Mouse (Mus musculus) stomach, embryonic 15.5 days (tissue): ENCODE measurements around the gene Prss8. TPM values are rescaled to one million over a fixed set of nuclear protein-coding genes. Genes with fewer than 3 reads are reported as not detected.

ENCODE experiments used
- ATAC-seq: fragments of 200-750 bp; cut with Nextera tagmentation; 2 replicates; pipeline ENCODE4 v1.8.0; 2017; ENCODE audit warnings: low read depth, moderate number of reproducible peaks, moderate TSS enrichment; ENCODE audit not compliant: insufficient read depth, low FRiP score
- H3K27ac ChIP-seq: fragments of 300-500 bp; sonication (generic); 2 replicates; pipeline ENCODE4 v1.5.1; 2015; ENCODE audit warnings: mild to moderate bottlenecking, inconsistent platforms
- H3K27me3 ChIP-seq: fragments of 300-500 bp; sonication (generic); replicated peaks from 2 replicates; pipeline ENCODE4 v1.6.1; 2015; ENCODE audit warnings: inconsistent platforms
- H3K36me3 ChIP-seq: fragments of 300-500 bp; sonication (generic); 2 replicates; pipeline ENCODE4 v1.6.1; 2015; ENCODE audit warnings: inconsistent platforms
- H3K4me1 ChIP-seq: fragments of 300-500 bp; sonication (generic); 2 replicates; pipeline ENCODE4 v1.6.1; 2015; ENCODE audit warnings: inconsistent platforms
- H3K4me2 ChIP-seq: fragments of 300-500 bp; sonication (generic); 2 replicates; pipeline ENCODE4 v1.6.1; 2015; ENCODE audit warnings: mild to moderate bottlenecking, inconsistent platforms
- H3K4me3 ChIP-seq: fragments of 300-500 bp; sonication (generic); replicated peaks from 2 replicates; pipeline ENCODE4 v1.5.1; 2015; ENCODE audit warnings: inconsistent platforms
- H3K9ac ChIP-seq: fragments of 300-500 bp; sonication (generic); 2 replicates; pipeline ENCODE4 v1.6.1; 2015; ENCODE audit warnings: inconsistent platforms
- H3K9me3 ChIP-seq: fragments of 300-500 bp; sonication (generic); 2 replicates; pipeline ENCODE4 v1.6.1; 2016; ENCODE audit warnings: inconsistent platforms
- WGBS: fragments of 180-500 bp; shearing (Covaris S2); methylation state at CpG from one replicate; pipeline ENCODE4 v1.1.7; 2015; 5-methylcytosine and 5-hydroxymethylcytosine counted together
- polyA plus RNA-seq: library from polyadenylated mRNA; unstranded; fragments of >200 nt; fragmentation: Nextera tagmentation; extraction: Ambion mirVana; gene quantifications from 2 replicates; pipeline ENCODE4 v1.2.1, GENCODE M21; 2015

Gene Prss8
- polyA plus RNA-seq, 1 experiment from 2014 or later: 61.2 TPM

- Histone ChIP-seq H3K27me3 (no peaks in the 10 kb centered on the region), H3K4me1 (peaks cover 23% of the 10 kb centered on the region), H3K4me3 (no peak overlapping the region), H3K27ac (peak overlapping the region; percentile 93), H3K9me3 (no peaks in the 10 kb centered on the region), H3K36me3 (peaks cover 8% of the 10 kb centered on the region; the same call in 1 of the 2 replicates), H3K4me2 (peak overlapping the region; percentile 20), H3K9ac (no peak overlapping the region)
- 73% methylated on average over 8 of the region's 8 CpGs for WGBS
- no peak for ATAC-seq
Measured at GRCm38 (mm10) chr7:127926066-127926465, 3.8 kb downstream of the Prss8 start.

GRCm38 (mm10) chr7:127925252-127925651 lies 4.7 kb downstream of the Prss8 start:
- H3K4me3 ChIP-seq: no peak overlapping the region
- 66% methylated on average over 5 of the region's 5 CpGs for WGBS
- ATAC-seq: peak; percentile 76
- peaks cover 8% of the 10 kb centered on the region; the same call in 1 of the 2 replicates for H3K36me3 ChIP-seq
- no peak overlapping the region for H3K4me2 ChIP-seq
- H3K9ac ChIP-seq: no peak overlapping the region
- peak overlapping the region; percentile 93 for H3K27ac ChIP-seq
- peaks cover 22% of the 10 kb centered on the region for H3K4me1 ChIP-seq
- no peaks in the 10 kb centered on the region for H3K9me3 ChIP-seq
- no peaks in the 10 kb centered on the region for H3K27me3 ChIP-seq

GRCm38 (mm10) chr7:127923714-127924113 lies 6.2 kb downstream of the Prss8 start:
- no peak overlapping the region for H3K9ac ChIP-seq
- peaks cover 22% of the 10 kb centered on the region for H3K4me1 ChIP-seq
- 75% methylated on average over 5 of the region's 5 CpGs for WGBS
- peak overlapping the region; percentile 78; the same call in 1 of the 2 replicates for H3K27ac ChIP-seq
- no peak overlapping the region for H3K4me3 ChIP-seq
- no peaks in the 10 kb centered on the region for H3K27me3 ChIP-seq
- no peak for ATAC-seq
- no peaks in the 10 kb centered on the region for H3K9me3 ChIP-seq
- no peak overlapping the region for H3K4me2 ChIP-seq
- peaks cover 8% of the 10 kb centered on the region; the same call in 1 of the 2 replicates for H3K36me3 ChIP-seq

GRCm38 (mm10) chr7:127922451-127923275 lies 7.2 kb downstream of the Prss8 start:
- ATAC-seq: no peak
- Histone ChIP-seq H3K9me3 (no peaks in the 10 kb centered on the region), H3K27ac (peak overlapping the region; percentile 78), H3K27me3 (no peaks in the 10 kb centered on the region), H3K4me1 (peaks cover 18% of the 10 kb centered on the region), H3K9ac (no peak overlapping the region), H3K36me3 (peaks cover 8% of the 10 kb centered on the region; the same call in 1 of the 2 replicates), H3K4me2 (no peak overlapping the region), H3K4me3 (no peak overlapping the region)
- WGBS: 59% methylated on average over 6 of the region's 6 CpGs

GRCm38 (mm10) chr7:127921516-127921915 lies 8.4 kb downstream of the Prss8 start:
- no peak for ATAC-seq
- no peak overlapping the region for H3K9ac ChIP-seq

GRCm38 (mm10) chr7:127919290-127919689 lies 10.6 kb downstream of the Prss8 start:
- Histone ChIP-seq H3K4me1 (peaks cover 3% of the 10 kb centered on the region), H3K4me3 (no peak overlapping the region), H3K4me2 (no peak overlapping the region), H3K36me3 (peaks cover 12% of the 10 kb centered on the region; the same call in 1 of the 2 replicates), H3K9ac (no peak overlapping the region), H3K27ac (no peak overlapping the region), H3K9me3 (no peaks in the 10 kb centered on the region), H3K27me3 (no peaks in the 10 kb centered on the region)
- 69% methylated on average over 7 of the region's 7 CpGs for WGBS
- no peak for ATAC-seq

More at GRCm38 (mm10) chr7:127921516-127921915, 8.4 kb downstream of the Prss8 start:
- Histone ChIP-seq H3K4me1 (peaks cover 11% of the 10 kb centered on the region), H3K27ac (no peak overlapping the region), H3K36me3 (peaks cover 8% of the 10 kb centered on the region; the same call in 1 of the 2 replicates), H3K27me3 (no peaks in the 10 kb centered on the region), H3K9me3 (no peaks in the 10 kb centered on the region), H3K4me2 (no peak overlapping the region), H3K4me3 (no peak overlapping the region)
- 64% methylated on average over 8 of the region's 8 CpGs for WGBS

- Histone ChIP-seq H3K9ac (no peak overlapping the region), H3K9me3 (no peaks in the 10 kb centered on the region), H3K27ac (no peak overlapping the region), H3K27me3 (no peaks in the 10 kb centered on the region), H3K4me2 (no peak overlapping the region), H3K36me3 (peaks cover 12% of the 10 kb centered on the region; the same call in 1 of the 2 replicates), H3K4me3 (no peak overlapping the region), H3K4me1 (no peaks in the 10 kb centered on the region; the same call in 1 of the 2 replicates)
- ATAC-seq: no peak
- 56% methylated on average over 3 of the region's 3 CpGs for WGBS
Measured at GRCm38 (mm10) chr7:127918203-127918602, 11.7 kb downstream of the Prss8 start.

- Histone ChIP-seq H3K27me3 (no peaks in the 10 kb centered on the region), H3K27ac (no peak overlapping the region), H3K4me3 (no peak overlapping the region), H3K9ac (no peak overlapping the region), H3K36me3 (peaks cover 12% of the 10 kb centered on the region; the same call in 1 of the 2 replicates), H3K4me2 (no peak overlapping the region), H3K4me1 (0 out of 2 replicates have a peak, but pooled peaks cover 4% of the 10 kb centered on the region), H3K9me3 (no peaks in the 10 kb centered on the region)
- 91% methylated on average over 12 of the region's 12 CpGs for WGBS
- no peak for ATAC-seq
Measured at GRCm38 (mm10) chr7:127915293-127915692, 14.6 kb downstream of the Prss8 start.

- Histone ChIP-seq H3K4me3 (peak overlapping the region; percentile 81), H3K9ac (peak overlapping the region; percentile 73; the same call in 1 of the 2 replicates), H3K27ac (peak overlapping the region; percentile 90), H3K4me2 (peak overlapping the region; percentile 65), H3K36me3 (peaks cover 32% of the 10 kb centered on the region), H3K9me3 (no peaks in the 10 kb centered on the region), H3K27me3 (no peaks in the 10 kb centered on the region), H3K4me1 (0 out of 2 replicates have a peak, but pooled peaks cover 4% of the 10 kb centered on the region)
- no peak for ATAC-seq
- 20% methylated on average over 4 of the region's 4 CpGs for WGBS
Measured at GRCm38 (mm10) chr7:127912938-127913337, 17.0 kb downstream of the Prss8 start.

- peaks cover 38% of the 10 kb centered on the region for H3K36me3 ChIP-seq
- H3K27ac ChIP-seq: peak within 1 kb of the TSS; percentile 90
- WGBS: 1% methylated on average over 40 of the region's 40 CpGs
- H3K27me3 ChIP-seq: no peaks in the 10 kb centered on the region
- peak within 1 kb of the TSS; percentile 65 for H3K4me2 ChIP-seq
- 0 out of 2 replicates have a peak, but pooled peaks cover 4% of the 10 kb centered on the region for H3K4me1 ChIP-seq
- no peaks in the 10 kb centered on the region for H3K9me3 ChIP-seq
- peak; percentile 95 for ATAC-seq
- H3K9ac ChIP-seq: peak within 1 kb of the TSS; percentile 73
- H3K4me3 ChIP-seq: peak within 1 kb of the TSS; percentile 81
Measured at GRCm38 (mm10) chr7:127912190-127912871, 17.6 kb downstream of the Prss8 start, which contains the start of gene Kat8. Kat8 (plus strand) TSS chr7:127912516.

- H3K36me3 ChIP-seq: peaks cover 48% of the 10 kb centered on the region
- no peak for ATAC-seq
Measured at GRCm38 (mm10) chr7:127908656-127909055, 21.2 kb downstream of the Prss8 start.

More at GRCm38 (mm10) chr7:127908656-127909055, 21.2 kb downstream of the Prss8 start:
- Histone ChIP-seq H3K9me3 (no peaks in the 10 kb centered on the region), H3K4me1 (peaks cover 11% of the 10 kb centered on the region; the same call in 1 of the 2 replicates), H3K9ac (no peak overlapping the region), H3K4me2 (no peak overlapping the region), H3K27ac (no peak overlapping the region), H3K27me3 (no peaks in the 10 kb centered on the region), H3K4me3 (no peak overlapping the region)
- 83% methylated on average over 4 of the region's 4 CpGs for WGBS
